Mouse (Mus musculus): ENCODE data around the gene Cdkn2aip. TPM values are rescaled to one million over a fixed set of nuclear protein-coding genes. Genes with fewer than 3 reads are reported as not detected.
A peak's percentile ranks its signal among the peaks of the same experiment; 100 is the strongest.

Gene Cdkn2aip
- polyA plus RNA-seq, 1 experiment from 2014 or later = 23.0 TPM

DNA sequence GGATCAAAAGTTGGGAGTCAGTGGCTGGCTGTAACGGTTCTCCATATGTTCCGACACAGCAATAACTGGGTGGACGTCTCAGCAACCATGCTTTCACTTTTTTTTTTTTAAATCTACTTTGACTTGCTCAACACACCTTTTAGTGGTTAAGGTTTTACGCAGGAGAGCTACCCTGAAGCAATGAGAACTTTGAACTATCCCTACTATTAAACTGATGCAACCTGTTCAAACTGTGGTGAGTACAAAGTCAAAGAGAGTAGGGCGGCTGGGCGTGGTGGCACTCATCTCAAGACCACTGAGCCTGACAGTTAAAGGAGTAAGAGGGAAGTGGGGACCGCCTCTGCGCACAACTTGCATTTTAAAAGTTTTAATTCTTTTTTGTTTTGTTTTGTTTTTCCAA lies 7.0 kb downstream of the Cdkn2aip start:
- no peaks in the 10 kb centered on the region for H3K4me1 ChIP-seq (ENCODE audit: insufficient read depth, low read depth, low read length)
- H3K27me3 ChIP-seq (replicated peaks; ENCODE audit: insufficient read depth, low read length) = no peaks in the 10 kb centered on the region
- H3K4me3 ChIP-seq (ENCODE audit: low read depth, low read length) = no peak overlapping the region
- ATAC-seq (no peak), DNase-seq (ENCODE audit: low spot score) (no peak)
- TF ChIP-seq EP300 (IDR thresholded peaks at IDR 0.05) (no peak), CTCF (IDR thresholded peaks at IDR 0.05) (no peak)
- no peak overlapping the region for H3K9ac ChIP-seq (replicated peaks; ENCODE audit: low read depth)
- 83% methylated on average over 8 of the region's 8 CpGs for WGBS
- H3K36me3 ChIP-seq (ENCODE audit: insufficient read depth, low read length) = peaks cover 15% of the 10 kb centered on the region; the same call in 1 of the 2 replicates
- H3K9me3 ChIP-seq (ENCODE audit: low read length) = no peaks in the 10 kb centered on the region
- no peak overlapping the region for H3K4me2 ChIP-seq (replicated peaks; ENCODE audit: low read depth, low read length)
- peak overlapping the region; percentile 15; the same call in 1 of the 2 replicates for H3K27ac ChIP-seq (ENCODE audit: low read length)

- WGBS = 38% methylated on average over 1 of the region's 1 CpGs
Measured at GRCm38 (mm10) chr8:47702333-47702732, 11.4 kb downstream of the Cdkn2aip start.

DNA sequence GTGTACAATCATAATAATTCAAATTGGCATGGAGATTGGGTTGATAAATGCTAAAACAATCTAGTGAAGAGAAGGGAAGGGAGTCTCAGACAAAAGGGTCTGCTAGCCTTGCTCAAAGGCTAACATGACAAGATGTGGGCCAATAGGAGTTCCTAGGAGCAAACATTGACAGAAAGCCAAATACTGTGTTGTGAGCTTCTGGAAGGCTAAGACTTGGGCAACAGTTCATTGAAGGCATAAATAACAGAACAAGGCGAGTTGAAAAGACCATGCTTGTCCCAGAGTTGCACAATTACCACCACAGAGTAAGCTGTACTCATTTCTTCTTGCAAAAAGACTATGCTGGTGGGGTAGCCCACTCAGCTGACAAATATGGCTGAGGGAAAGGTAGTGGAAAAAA lies 16.0 kb downstream of the Cdkn2aip start:
- Histone ChIP-seq H3K36me3 (ENCODE audit: insufficient read depth, low read length) (no peaks in the 10 kb centered on the region), H3K4me2 (replicated peaks; ENCODE audit: low read depth, low read length) (no peak overlapping the region), H3K9ac (replicated peaks; ENCODE audit: low read depth) (no peak overlapping the region), H3K27ac (ENCODE audit: low read length) (no peak overlapping the region), H3K27me3 (replicated peaks; ENCODE audit: insufficient read depth, low read length) (no peaks in the 10 kb centered on the region), H3K4me3 (ENCODE audit: low read depth, low read length) (no peak overlapping the region), H3K9me3 (ENCODE audit: low read length) (no peaks in the 10 kb centered on the region), H3K4me1 (ENCODE audit: insufficient read depth, low read depth, low read length) (no peaks in the 10 kb centered on the region)
- peak; percentile 29 for DNase-seq (ENCODE audit: low spot score)
- 56% methylated on average over 1 of the region's 1 CpGs for WGBS
- ATAC-seq = no peak
- no peak for TF ChIP-seq CTCF (IDR thresholded peaks at IDR 0.05)
- no peak for TF ChIP-seq EP300 (IDR thresholded peaks at IDR 0.05)

More at GRCm38 (mm10) chr8:47702333-47702732, 11.4 kb downstream of the Cdkn2aip start:
- no peak overlapping the region for H3K27ac ChIP-seq (ENCODE audit: low read length)
- H3K27me3 ChIP-seq (replicated peaks; ENCODE audit: insufficient read depth, low read length) = no peaks in the 10 kb centered on the region
- DNase-seq (ENCODE audit: low spot score) = no peak
- no peak overlapping the region for H3K4me2 ChIP-seq (replicated peaks; ENCODE audit: low read depth, low read length)
- H3K9me3 ChIP-seq (ENCODE audit: low read length) = no peaks in the 10 kb centered on the region
- H3K4me3 ChIP-seq (ENCODE audit: low read depth, low read length) = no peak overlapping the region
- no peaks in the 10 kb centered on the region for H3K4me1 ChIP-seq (ENCODE audit: insufficient read depth, low read depth, low read length)
- no peak overlapping the region for H3K9ac ChIP-seq (replicated peaks; ENCODE audit: low read depth)
- ATAC-seq = no peak
- TF ChIP-seq EP300 (IDR thresholded peaks at IDR 0.05) = no peak
- TF ChIP-seq CTCF (IDR thresholded peaks at IDR 0.05) = no peak
- peaks cover 6% of the 10 kb centered on the region; the same call in 1 of the 2 replicates for H3K36me3 ChIP-seq (ENCODE audit: insufficient read depth, low read length)

- Histone ChIP-seq H3K4me1 (ENCODE audit: insufficient read depth, low read depth, low read length) (no peaks in the 10 kb centered on the region), H3K27ac (ENCODE audit: low read length) (no peak overlapping the region), H3K4me3 (ENCODE audit: low read depth, low read length) (no peak overlapping the region), H3K36me3 (ENCODE audit: insufficient read depth, low read length) (no peaks in the 10 kb centered on the region), H3K4me2 (replicated peaks; ENCODE audit: low read depth, low read length) (no peak overlapping the region), H3K9me3 (ENCODE audit: low read length) (no peaks in the 10 kb centered on the region), H3K9ac (replicated peaks; ENCODE audit: low read depth) (no peak overlapping the region), H3K27me3 (replicated peaks; ENCODE audit: insufficient read depth, low read length) (no peaks in the 10 kb centered on the region)
- no peak for ATAC-seq
- TF ChIP-seq EP300 (IDR thresholded peaks at IDR 0.05) (no peak), CTCF (IDR thresholded peaks at IDR 0.05) (no peak)
- DNase-seq (ENCODE audit: low spot score) = no peak
- WGBS = 76% methylated on average over 5 of the region's 5 CpGs
Measured at GRCm38 (mm10) chr8:47695431-47696105, 18.2 kb downstream of the Cdkn2aip start.

DNA sequence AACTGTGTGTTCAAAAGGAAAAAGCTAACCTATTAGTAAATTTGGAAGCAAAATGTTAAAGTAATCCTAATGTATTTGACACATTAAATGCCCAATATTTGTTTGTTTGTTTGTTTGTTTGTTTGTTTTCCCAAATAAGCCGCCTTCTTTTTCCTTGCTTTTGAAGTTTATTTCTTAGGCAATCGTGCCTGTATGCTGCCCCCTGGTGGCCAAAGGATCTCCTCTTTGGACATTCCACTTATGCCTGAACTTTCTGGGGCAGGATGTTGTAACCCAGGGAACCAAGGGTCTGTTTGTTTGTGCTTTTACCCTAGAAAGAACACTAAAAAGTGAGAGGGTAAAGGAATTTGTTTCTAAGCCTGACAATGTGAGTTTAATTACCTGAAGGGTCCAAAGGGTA lies 20.6 kb downstream of the Cdkn2aip start:
- H3K27ac ChIP-seq (ENCODE audit: low read length) = no peak overlapping the region
- no peaks in the 10 kb centered on the region for H3K27me3 ChIP-seq (replicated peaks; ENCODE audit: insufficient read depth, low read length)
- H3K4me1 ChIP-seq (ENCODE audit: insufficient read depth, low read depth, low read length) = no peaks in the 10 kb centered on the region
- ATAC-seq (0 out of 2 replicates have a peak, but pooled peaks have one; percentile 36), DNase-seq (ENCODE audit: low spot score) (peak; percentile 90)
- no peaks in the 10 kb centered on the region for H3K9me3 ChIP-seq (ENCODE audit: low read length)
- H3K4me2 ChIP-seq (replicated peaks; ENCODE audit: low read depth, low read length) = no peak overlapping the region
- H3K36me3 ChIP-seq (ENCODE audit: insufficient read depth, low read length) = no peaks in the 10 kb centered on the region
- H3K4me3 ChIP-seq (ENCODE audit: low read depth, low read length) = no peak overlapping the region
- no peak overlapping the region for H3K9ac ChIP-seq (replicated peaks; ENCODE audit: low read depth)
- TF ChIP-seq CTCF (IDR thresholded peaks at IDR 0.05) = peak; percentile 92
- TF ChIP-seq EP300 (IDR thresholded peaks at IDR 0.05) = no peak
- 7% methylated on average over 2 of the region's 2 CpGs for WGBS

DNA sequence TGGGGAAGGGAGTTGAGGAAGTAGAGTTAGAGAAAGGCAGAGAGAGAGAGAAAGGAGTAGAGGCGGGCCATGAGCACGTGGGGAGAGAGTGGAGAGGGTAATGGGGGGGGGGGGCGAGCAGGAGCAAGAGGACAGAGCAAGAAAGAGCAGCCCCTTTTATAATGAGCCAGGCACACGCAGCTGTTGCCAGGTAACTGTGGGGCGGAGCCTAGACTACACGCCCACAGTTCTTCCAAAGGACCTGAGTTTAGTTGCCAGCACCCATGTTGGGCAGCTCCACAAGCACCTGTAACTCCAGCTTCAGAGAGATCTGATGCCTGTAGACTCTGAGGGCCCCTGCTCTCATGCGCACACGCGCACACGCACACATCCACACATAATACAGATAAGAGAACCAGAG lies 21.9 kb downstream of the Cdkn2aip start:
- DNase-seq (ENCODE audit: low spot score) (no peak), ATAC-seq (no peak)
- no peak overlapping the region for H3K27ac ChIP-seq (ENCODE audit: low read length)
- no peaks in the 10 kb centered on the region for H3K4me1 ChIP-seq (ENCODE audit: insufficient read depth, low read depth, low read length)
- no peak overlapping the region for H3K4me2 ChIP-seq (replicated peaks; ENCODE audit: low read depth, low read length)
- no peak for TF ChIP-seq EP300 (IDR thresholded peaks at IDR 0.05)
- TF ChIP-seq CTCF (IDR thresholded peaks at IDR 0.05) = no peak
- H3K36me3 ChIP-seq (ENCODE audit: insufficient read depth, low read length) = no peaks in the 10 kb centered on the region
- no peak overlapping the region for H3K9ac ChIP-seq (replicated peaks; ENCODE audit: low read depth)
- no peaks in the 10 kb centered on the region for H3K27me3 ChIP-seq (replicated peaks; ENCODE audit: insufficient read depth, low read length)
- 89% methylated on average over 8 of the region's 10 CpGs for WGBS
- no peak overlapping the region for H3K4me3 ChIP-seq (ENCODE audit: low read depth, low read length)
- no peaks in the 10 kb centered on the region for H3K9me3 ChIP-seq (ENCODE audit: low read length)

Measured in lung, postnatal 0 days (tissue).